Mouse (Mus musculus): Measurements from ENCODE around the gene Gm27021. TPM values are rescaled to one million over a fixed set of nuclear protein-coding genes. Genes with fewer than 3 reads are reported as not detected.

Gm27021 gene
- total RNA-seq, 2 experiments from 2014 or later, result not detected

Other genes starting within 250 kb of the Gm27021 start
- gene Gins2, start 78.8 kb downstream of the Gm27021 start, total RNA-seq (2021), result under 1 TPM; 0.66 to 0.94 TPM
- 1 to 10 TPM in 1 of 2 experiments, under 1 TPM in 1; 0.84 to 1.5 TPM for gene 1190005I06Rik, start 20.4 kb downstream of the Gm27021 start, total RNA-seq (2021)
- gene Cox4i1, start 143 bp upstream of the Gm27021 start, total RNA-seq (2021), result 1,000 to 10,000 TPM; 1,608 to 1,616 TPM
- gene Emc8, start 494 bp upstream of the Gm27021 start, total RNA-seq (2021), result 10 to 100 TPM; 23.4 to 26.9 TPM
- gene Irf8, start 68.3 kb upstream of the Gm27021 start, total RNA-seq (2021), result 1 to 10 TPM; 6.7 to 9.9 TPM

Data from gastrocnemius, postnatal 36 days (tissue).